Mouse (Mus musculus) midbrain, embryonic 12.5 days (tissue): Measurements from ENCODE around the gene Lyrm4. TPM values are rescaled to one million over a fixed set of nuclear protein-coding genes. Genes with fewer than 3 reads are reported as not detected.

ENCODE experiments used
- ATAC-seq: fragments of 200-750 bp; cut with Nextera tagmentation; 2 replicates; pipeline ENCODE4 v1.8.0; 2017; ENCODE audit warnings: low read depth, moderate TSS enrichment, moderate library complexity; ENCODE audit not compliant: low FRiP score
- H3K27ac ChIP-seq: fragments of 300-500 bp; sonication (generic); replicated peaks from 2 replicates; pipeline ENCODE4 v1.5.1; 2016; ENCODE audit warnings: mild to moderate bottlenecking
- H3K27me3 ChIP-seq: fragments of 300-500 bp; sonication (generic); 2 replicates; pipeline ENCODE4 v1.6.1; 2016; ENCODE audit warnings: mild to moderate bottlenecking
- H3K36me3 ChIP-seq: fragments of 300-500 bp; sonication (generic); 2 replicates; pipeline ENCODE4 v1.6.1; 2016
- H3K4me1 ChIP-seq: fragments of 300-500 bp; sonication (generic); 2 replicates; pipeline ENCODE4 v1.6.1; 2016
- H3K4me2 ChIP-seq: fragments of 300-500 bp; sonication (generic); replicated peaks from 2 replicates; pipeline ENCODE4 v1.6.1; 2016; ENCODE audit warnings: mild to moderate bottlenecking, moderate library complexity
- H3K4me3 ChIP-seq: fragments of 300-500 bp; sonication (generic); 2 replicates; pipeline ENCODE4 v1.5.1; 2016; ENCODE audit warnings: mild to moderate bottlenecking
- H3K9ac ChIP-seq: fragments of 300-500 bp; sonication (generic); replicated peaks from 2 replicates; pipeline ENCODE4 v1.6.1; 2016; ENCODE audit warnings: mild to moderate bottlenecking, moderate library complexity
- H3K9me3 ChIP-seq: fragments of 300-500 bp; sonication (generic); 2 replicates; pipeline ENCODE4 v1.6.1; 2016; ENCODE audit warnings: mild to moderate bottlenecking
- WGBS: fragments of 180-500 bp; shearing (Covaris S2); methylation state at CpG from one replicate; pipeline ENCODE4 v1.1.7; 2016; 5-methylcytosine and 5-hydroxymethylcytosine counted together
- polyA plus RNA-seq: library from polyadenylated mRNA; unstranded; fragments of >200 nt; fragmentation: Nextera tagmentation; extraction: Ambion mirVana; gene quantifications from 2 replicates; pipeline ENCODE4 v1.2.1, GENCODE M21; 2016

Gene Lyrm4
- polyA plus RNA-seq, 1 experiment from 2014 or later: 22.1 TPM

DNA sequence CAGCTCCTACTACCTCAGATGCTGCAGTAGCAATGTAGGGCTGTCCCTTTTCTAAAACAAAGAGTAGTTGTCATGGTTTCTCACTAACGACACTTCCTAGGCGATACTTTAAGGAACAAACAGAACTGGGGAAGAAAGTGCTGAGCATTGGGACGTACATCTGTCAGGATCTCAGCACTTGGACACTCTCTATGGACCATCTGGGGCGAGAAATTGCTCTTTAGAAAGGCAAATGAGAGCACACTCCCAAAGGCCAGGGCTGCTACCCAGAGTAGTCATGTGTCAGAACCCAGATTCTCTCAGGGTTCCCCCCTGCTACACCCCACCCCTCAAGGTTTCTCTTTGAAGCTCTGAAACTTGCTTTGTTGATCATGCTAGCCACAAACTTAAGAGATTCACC, 136.9 kb downstream of the Lyrm4 start:
- Histone ChIP-seq H3K4me3 (no peak overlapping the region), H3K4me1 (no peaks in the 10 kb centered on the region; the same call in none of the 2 replicates), H3K4me2 (no peak overlapping the region), H3K27ac (no peak overlapping the region), H3K9me3 (no peaks in the 10 kb centered on the region), H3K36me3 (peaks cover 7% of the 10 kb centered on the region), H3K9ac (no peak overlapping the region), H3K27me3 (no peaks in the 10 kb centered on the region)
- ATAC-seq: no peak
- WGBS: 72% methylated on average over 4 of the region's 4 CpGs

DNA sequence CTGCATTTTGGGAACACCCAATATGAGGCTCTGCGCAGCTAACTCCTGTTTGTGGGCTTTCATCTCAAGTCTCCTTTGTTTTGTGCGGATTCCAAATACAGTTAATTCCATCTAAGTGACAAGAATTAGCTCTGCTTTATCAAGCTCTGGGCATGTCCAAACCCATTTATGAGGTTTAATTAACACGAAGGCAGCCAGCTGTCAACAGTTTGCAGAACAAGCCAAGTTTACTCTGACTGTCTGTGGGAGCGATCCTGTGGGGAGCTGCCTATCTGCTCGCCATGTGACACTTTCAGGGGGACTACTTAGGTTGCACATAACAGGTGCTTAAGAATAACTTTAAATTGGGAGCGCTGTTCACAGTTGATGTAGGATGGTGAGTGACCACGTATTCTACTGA, 140.4 kb downstream of the Lyrm4 start:
- Histone ChIP-seq H3K9me3 (no peaks in the 10 kb centered on the region), H3K4me3 (no peak overlapping the region), H3K36me3 (peaks cover 7% of the 10 kb centered on the region), H3K4me2 (no peak overlapping the region), H3K9ac (no peak overlapping the region), H3K27ac (no peak overlapping the region), H3K27me3 (no peaks in the 10 kb centered on the region), H3K4me1 (no peaks in the 10 kb centered on the region; the same call in none of the 2 replicates)
- 88% methylated on average over 7 of the region's 7 CpGs for WGBS
- no peak for ATAC-seq

DNA sequence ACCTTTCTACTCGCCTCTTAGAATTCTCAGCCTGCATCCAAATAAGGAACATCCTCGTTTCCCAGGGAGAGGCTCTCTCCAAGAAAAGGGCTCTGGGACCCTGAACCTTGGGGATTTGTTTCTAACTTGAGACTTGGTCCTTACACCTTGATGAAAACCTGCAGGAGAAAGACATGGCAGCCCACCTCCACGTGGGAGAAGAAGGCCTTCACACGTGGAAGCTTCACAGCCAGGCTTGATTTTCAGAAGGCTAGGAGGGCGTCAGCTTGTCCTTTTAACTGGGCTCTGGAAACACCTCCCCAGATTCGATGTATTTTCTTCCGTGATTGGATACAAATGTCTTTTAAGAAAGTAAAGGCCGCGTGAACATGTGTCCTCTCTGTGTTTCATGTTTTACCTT, 147.5 kb downstream of the Lyrm4 start:
- H3K4me3 ChIP-seq: peak overlapping the region; percentile 54
- WGBS: 26% methylated on average over 9 of the region's 9 CpGs
- no peaks in the 10 kb centered on the region for H3K9me3 ChIP-seq
- peaks cover 41% of the 10 kb centered on the region for H3K27me3 ChIP-seq
- H3K4me2 ChIP-seq: peak overlapping the region; percentile 93
- ATAC-seq: no peak
- no peaks in the 10 kb centered on the region for H3K36me3 ChIP-seq
- H3K4me1 ChIP-seq: peaks cover 17% of the 10 kb centered on the region; the same call in 1 of the 2 replicates
- no peak overlapping the region for H3K27ac ChIP-seq
- H3K9ac ChIP-seq: no peak overlapping the region

DNA sequence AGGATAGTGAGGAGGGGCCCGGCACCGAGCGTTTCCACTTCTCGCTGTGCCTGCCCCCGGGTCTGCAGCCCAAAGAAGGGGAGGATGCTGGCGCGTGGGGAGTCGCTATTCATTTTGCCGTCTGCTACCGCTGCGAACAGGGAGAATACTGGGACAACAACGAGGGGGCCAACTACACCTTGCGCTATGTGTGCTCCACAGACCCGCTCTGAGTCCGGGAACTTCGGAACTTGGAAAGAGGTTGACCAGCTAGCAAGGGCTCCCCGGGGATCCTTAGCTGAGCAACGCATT, 147.9 kb downstream of the Lyrm4 start:
- Histone ChIP-seq H3K27ac (no peak overlapping the region), H3K9me3 (no peaks in the 10 kb centered on the region), H3K36me3 (no peaks in the 10 kb centered on the region), H3K9ac (peak overlapping the region; percentile 54; the same call in 1 of the 2 replicates), H3K4me2 (peak overlapping the region; percentile 93), H3K4me3 (peak overlapping the region; percentile 54), H3K27me3 (peaks cover 41% of the 10 kb centered on the region), H3K4me1 (peaks cover 17% of the 10 kb centered on the region; the same call in 1 of the 2 replicates)
- ATAC-seq: no peak; the same call in 1 of the 2 replicates
- 1% methylated on average over 18 of the region's 18 CpGs for WGBS

DNA sequence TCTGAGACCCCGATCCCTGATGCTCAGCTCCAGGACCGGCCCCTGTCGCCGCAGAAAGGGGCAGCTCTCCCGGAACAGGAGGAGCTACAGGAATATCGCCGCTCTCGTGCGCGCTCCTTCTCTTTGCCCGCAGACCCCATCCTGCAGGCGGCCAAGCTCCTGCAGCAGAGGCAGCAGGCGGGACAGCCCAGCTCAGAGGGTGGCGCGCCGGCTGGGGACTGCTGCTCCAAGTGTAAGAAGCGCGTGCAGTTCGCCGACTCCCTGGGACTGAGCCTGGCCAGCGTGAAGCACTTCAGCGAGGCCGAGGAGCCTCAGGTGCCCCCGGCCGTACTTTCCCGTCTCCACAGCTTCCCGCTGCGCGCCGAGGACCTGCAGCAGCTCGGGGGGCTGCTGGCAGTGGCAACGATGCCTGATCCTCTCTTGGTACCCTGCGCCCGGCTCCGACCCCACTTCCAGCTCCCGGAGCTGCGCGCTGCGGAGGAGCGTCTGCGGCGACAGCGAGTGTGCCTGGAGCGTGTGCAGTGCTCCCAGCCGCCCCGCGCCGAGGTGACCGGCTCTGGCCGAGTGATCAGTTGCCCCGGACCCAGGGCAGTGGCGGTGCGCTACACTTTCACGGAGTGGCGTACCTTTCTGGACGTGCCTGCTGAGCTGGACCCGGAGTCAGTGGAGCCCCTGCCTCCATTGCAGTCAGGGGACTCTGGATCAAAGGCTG, 148.5 kb downstream of the Lyrm4 start:
- Histone ChIP-seq H3K4me3 (peak overlapping the region; percentile 54), H3K27me3 (peaks cover 41% of the 10 kb centered on the region), H3K36me3 (no peaks in the 10 kb centered on the region), H3K4me2 (peak overlapping the region; percentile 93), H3K9ac (peak overlapping the region; percentile 54), H3K9me3 (no peaks in the 10 kb centered on the region), H3K27ac (no peak overlapping the region), H3K4me1 (peaks cover 17% of the 10 kb centered on the region; the same call in 1 of the 2 replicates)
- ATAC-seq: peak; percentile 74
- WGBS: under 1% methylated on average over 57 of the region's 57 CpGs

DNA sequence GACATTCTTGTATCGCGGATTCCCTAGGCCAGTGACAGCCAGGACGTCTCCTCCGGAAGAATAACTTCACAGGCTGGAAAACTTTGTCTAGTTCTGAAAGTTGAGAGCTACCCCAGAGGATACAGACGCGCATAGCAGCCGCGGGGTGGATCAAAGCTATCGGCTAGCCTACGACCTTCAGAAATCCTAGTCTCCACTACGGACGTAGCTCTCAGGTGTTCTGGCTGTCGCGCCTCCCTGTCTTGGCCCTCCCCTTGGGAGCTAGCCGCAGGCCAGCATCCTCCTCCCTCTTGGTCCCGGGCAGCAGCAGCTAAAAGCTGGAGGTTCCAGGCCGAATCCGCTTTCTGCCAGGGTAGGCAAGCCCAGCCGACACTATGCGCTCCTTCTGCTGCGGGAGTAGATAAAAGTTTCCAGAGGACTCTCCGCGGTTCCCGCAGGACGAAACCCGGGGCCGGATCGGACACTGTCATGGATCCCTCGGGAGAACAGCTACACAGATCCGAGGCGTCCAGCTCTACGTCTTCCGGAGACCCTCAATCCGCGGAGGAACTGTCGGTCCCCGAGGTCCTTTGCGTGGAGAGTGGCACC, 149.1 kb downstream of the Lyrm4 start:
- WGBS: under 1% methylated on average over 38 of the region's 38 CpGs
- peak overlapping the region; percentile 54 for H3K4me3 ChIP-seq

DNA sequence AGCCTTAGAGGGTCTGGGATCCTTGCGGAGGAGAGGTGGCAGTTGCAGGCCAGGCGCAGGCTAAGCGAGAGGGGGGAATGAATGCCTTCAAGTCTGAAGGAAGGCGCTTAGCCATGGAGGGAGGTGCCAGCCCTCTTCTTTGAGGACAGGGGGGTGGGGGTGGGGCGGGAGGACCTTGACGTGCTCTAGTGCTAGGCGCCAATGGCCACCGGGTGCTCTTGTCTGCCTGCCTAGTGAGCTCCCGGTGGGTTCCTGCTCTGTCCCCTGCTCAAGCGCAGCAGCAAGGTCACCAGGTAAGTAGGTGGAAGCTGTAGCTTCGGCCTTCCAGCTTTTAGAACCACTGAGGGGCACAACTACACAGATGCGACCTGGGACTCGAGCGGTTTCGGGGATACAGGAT, 149.6 kb downstream of the Lyrm4 start:
- under 1% methylated on average over 15 of the region's 15 CpGs for WGBS
- H3K9me3 ChIP-seq: no peaks in the 10 kb centered on the region
- peak; percentile 39 for ATAC-seq
- H3K4me3 ChIP-seq: peak overlapping the region; percentile 54
- no peak overlapping the region for H3K27ac ChIP-seq
- H3K27me3 ChIP-seq: peaks cover 41% of the 10 kb centered on the region
- peaks cover 17% of the 10 kb centered on the region; the same call in 1 of the 2 replicates for H3K4me1 ChIP-seq
- H3K9ac ChIP-seq: peak overlapping the region; percentile 54; the same call in 1 of the 2 replicates
- H3K36me3 ChIP-seq: no peaks in the 10 kb centered on the region
- peak overlapping the region; percentile 93 for H3K4me2 ChIP-seq

More for the DNA sequence above, 149.1 kb downstream of the Lyrm4 start:
- H3K9me3 ChIP-seq: no peaks in the 10 kb centered on the region
- peaks cover 41% of the 10 kb centered on the region for H3K27me3 ChIP-seq
- peak overlapping the region; percentile 93 for H3K4me2 ChIP-seq
- peak; percentile 61 for ATAC-seq
- peak overlapping the region; percentile 54; the same call in 1 of the 2 replicates for H3K9ac ChIP-seq
- H3K27ac ChIP-seq: no peak overlapping the region
- no peaks in the 10 kb centered on the region for H3K36me3 ChIP-seq
- H3K4me1 ChIP-seq: peaks cover 17% of the 10 kb centered on the region; the same call in 1 of the 2 replicates

DNA sequence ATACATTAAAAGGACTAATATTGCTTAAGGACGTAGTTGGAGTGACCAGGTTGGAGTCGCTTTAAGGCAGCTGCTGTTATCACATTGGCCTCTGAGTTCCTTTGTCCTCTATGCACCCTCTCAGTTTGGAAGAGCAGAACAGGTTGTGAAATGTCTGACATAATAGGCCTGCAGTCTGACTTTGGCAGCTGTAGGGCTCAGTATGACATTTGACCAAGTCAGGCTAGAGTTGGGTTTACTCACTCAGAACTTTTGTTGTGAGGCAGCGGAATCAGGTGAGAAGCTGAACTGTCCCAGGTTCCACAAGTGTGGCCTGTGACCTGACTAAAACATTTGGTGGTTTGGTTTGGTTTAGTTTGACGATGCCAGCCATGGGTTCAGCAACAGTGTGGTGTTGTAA, 153.7 kb downstream of the Lyrm4 start:
- no peak for ATAC-seq
- peaks cover 20% of the 10 kb centered on the region for H3K27me3 ChIP-seq
- H3K27ac ChIP-seq: no peak overlapping the region
- H3K4me3 ChIP-seq: no peak overlapping the region
- no peaks in the 10 kb centered on the region for H3K9me3 ChIP-seq
- H3K9ac ChIP-seq: no peak overlapping the region
- peaks cover 10% of the 10 kb centered on the region; the same call in 1 of the 2 replicates for H3K4me1 ChIP-seq
- WGBS: 90% methylated on average over 4 of the region's 4 CpGs
- H3K36me3 ChIP-seq: no peaks in the 10 kb centered on the region
- H3K4me2 ChIP-seq: no peak overlapping the region

DNA sequence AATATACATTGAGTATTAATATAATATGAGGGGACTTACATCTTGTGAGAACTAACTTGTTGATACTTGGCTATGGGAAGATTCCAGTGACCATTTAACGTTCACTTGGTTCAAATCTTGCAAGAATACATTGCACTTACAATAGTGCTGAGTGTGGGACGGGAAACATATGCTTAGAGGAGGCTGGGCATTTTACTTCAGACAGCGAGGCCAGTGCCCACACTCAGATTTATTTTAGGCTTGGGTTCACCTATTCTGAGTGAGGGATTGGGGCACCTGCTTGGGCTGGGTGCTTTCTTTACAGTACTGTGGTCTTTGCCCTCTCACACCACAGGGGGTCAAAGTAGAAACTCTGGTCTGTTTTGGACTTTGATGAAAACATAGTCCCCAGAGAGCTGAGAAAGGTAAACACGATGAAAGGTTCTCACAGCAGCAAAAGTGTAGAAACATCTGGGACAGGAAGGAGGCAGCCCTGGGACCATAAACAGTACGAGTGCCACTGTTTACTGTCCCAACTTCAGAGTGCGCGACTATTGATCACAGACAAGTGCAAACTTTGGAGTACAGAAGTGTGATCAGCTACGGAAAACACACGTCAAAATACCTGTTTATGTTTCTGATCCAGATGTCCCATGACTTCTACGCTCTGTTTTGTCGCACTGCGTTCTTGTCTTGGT, 157.8 kb downstream of the Lyrm4 start:
- Histone ChIP-seq H3K9me3 (0 out of 2 replicates have a peak, but pooled peaks cover 2% of the 10 kb centered on the region), H3K4me3 (no peak overlapping the region), H3K9ac (no peak overlapping the region), H3K4me2 (no peak overlapping the region), H3K27me3 (no peaks in the 10 kb centered on the region), H3K27ac (no peak overlapping the region), H3K4me1 (no peaks in the 10 kb centered on the region), H3K36me3 (no peaks in the 10 kb centered on the region)
- WGBS: 82% methylated on average over 12 of the region's 12 CpGs
- ATAC-seq: no peak

DNA sequence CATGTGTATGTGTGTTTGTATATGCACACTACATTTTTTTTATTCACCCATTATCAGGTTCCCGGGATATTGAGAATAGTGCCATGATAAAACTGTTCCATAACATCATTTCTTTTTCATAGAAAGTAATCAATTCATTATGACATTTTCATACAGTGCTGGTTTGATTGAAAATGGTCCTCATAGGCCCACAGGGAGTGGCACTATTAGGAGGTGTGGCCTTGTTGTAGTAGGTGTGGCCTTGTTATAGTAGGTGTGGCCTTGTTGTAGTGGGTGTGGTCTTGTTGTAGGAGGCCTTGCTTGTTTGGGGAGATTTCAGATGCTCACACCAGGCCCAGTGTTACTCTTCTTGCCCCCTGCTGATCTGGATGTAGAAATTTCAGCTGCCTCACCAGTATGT, 158.8 kb downstream of the Lyrm4 start, which contains the start of gene Ppp1r3g:
Ppp1r3g (plus strand) TSS at position 301 of the 400 bp plus-strand sequence.
- no peaks in the 10 kb centered on the region for H3K36me3 ChIP-seq
- H3K4me2 ChIP-seq: no peak within 1 kb of the TSS
- no peak for ATAC-seq
- H3K27ac ChIP-seq: no peak within 1 kb of the TSS
- no peak within 1 kb of the TSS for H3K9ac ChIP-seq
- no peaks in the 10 kb centered on the region for H3K27me3 ChIP-seq
- no peaks in the 10 kb centered on the region for H3K4me1 ChIP-seq
- H3K9me3 ChIP-seq: 0 out of 2 replicates have a peak, but pooled peaks cover 2% of the 10 kb centered on the region
- H3K4me3 ChIP-seq: no peak within 1 kb of the TSS
- WGBS: 100% methylated on average over 1 of the region's 1 CpGs

DNA sequence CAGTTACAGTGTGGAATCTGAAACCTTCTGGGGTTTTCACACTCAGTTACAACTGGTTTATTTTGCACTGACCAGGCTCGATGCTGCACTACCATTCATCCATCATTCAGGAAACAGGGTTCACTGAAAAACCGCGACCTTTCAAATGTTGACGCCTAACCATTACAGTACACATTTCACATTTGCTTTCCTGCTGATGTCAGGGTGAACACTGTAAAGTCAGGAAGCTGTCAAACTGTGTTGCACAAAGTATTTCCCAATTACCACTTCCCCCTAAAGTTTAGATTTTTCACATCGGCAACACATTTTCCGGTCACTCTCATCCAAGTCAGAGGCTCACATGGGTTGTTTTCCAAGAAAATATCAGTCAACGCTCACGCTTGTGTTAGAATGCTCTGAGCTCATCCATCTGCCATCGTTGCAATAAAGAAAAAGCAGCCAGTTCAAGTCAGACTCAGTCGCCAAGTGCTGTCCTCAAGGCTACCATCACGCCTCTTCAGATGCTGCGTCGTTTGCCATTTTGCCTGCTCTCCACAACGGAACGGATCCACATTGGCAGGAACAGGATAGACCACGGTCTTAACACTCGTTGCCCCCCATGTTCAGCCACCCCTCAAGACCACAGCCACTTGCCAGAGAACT, 167.4 kb downstream of the Lyrm4 start:
- no peak for ATAC-seq
- H3K9me3 ChIP-seq: no peaks in the 10 kb centered on the region
- 89% methylated on average over 17 of the region's 17 CpGs for WGBS
- no peak overlapping the region for H3K4me3 ChIP-seq
- no peaks in the 10 kb centered on the region for H3K4me1 ChIP-seq
- no peak overlapping the region for H3K27ac ChIP-seq
- H3K4me2 ChIP-seq: no peak overlapping the region
- no peak overlapping the region for H3K9ac ChIP-seq
- H3K36me3 ChIP-seq: no peaks in the 10 kb centered on the region
- peaks cover 8% of the 10 kb centered on the region; the same call in 1 of the 2 replicates for H3K27me3 ChIP-seq
